Comparison of ENCODE assay signal across 19 mouse cellular contexts in the genomic region with DNA sequence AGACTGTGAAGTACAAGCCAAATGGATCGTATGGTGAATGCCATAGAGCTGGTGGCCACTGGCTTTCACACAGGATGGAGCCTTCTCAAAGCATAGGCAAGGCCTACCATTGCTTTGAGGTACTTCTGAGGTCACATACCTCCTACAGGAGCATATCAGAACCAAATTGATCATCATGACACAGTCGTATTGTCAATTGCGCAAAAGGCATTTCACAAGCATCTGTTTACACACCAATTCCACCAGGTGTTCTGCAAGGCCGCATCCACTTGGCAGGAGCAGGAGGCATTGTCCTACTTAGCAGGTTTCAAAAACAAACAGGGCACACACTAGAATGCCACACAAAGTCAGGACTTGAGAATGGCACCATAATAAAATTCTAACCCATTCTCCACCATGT.
"Had no signal": no experiment of that assay in that cellular context is flagged by ENCODE, and none has a peak within 500 bp of the region (broad histone marks: within the 10 kb centered on the region; RNA-seq: fewer than 3 reads in every experiment).

No protein-coding gene starts in this region.

- H3K4me1 ChIP-seq: kidney, embryonic 15.5 days; limb, embryonic 12.5 days; limb, embryonic 15.5 days had no signal

- H3K9me3 ChIP-seq: kidney, embryonic 15.5 days; limb, embryonic 12.5 days; limb, embryonic 15.5 days had no signal

- H3K27me3 ChIP-seq: kidney, embryonic 15.5 days; limb, embryonic 12.5 days; limb, embryonic 15.5 days had no signal

- DNase-seq: kidney, adult 2 months; kidney, postnatal 10 days; kidney, postnatal 36 days; left cerebral cortex, postnatal 4 days; lung, adult 2 months; lung, postnatal 14 days; lung, postnatal 4 days; midbrain, embryonic 14.5 days; right cerebral cortex, adult 18-20 months; right cerebral cortex, postnatal 14 days; right cerebral cortex, postnatal 4 days; thymus, adult 2 months; thymus, postnatal 14 days had no signal

- ATAC-seq: intestine, postnatal 0 days had no signal

- H3K4me3 ChIP-seq: kidney, embryonic 15.5 days; limb, embryonic 12.5 days; limb, embryonic 15.5 days had no signal

- H3K27ac ChIP-seq: kidney, embryonic 15.5 days; limb, embryonic 12.5 days; limb, embryonic 15.5 days; stomach, postnatal 0 days had no signal

- H3K4me2 ChIP-seq: kidney, embryonic 15.5 days; limb, embryonic 12.5 days; limb, embryonic 15.5 days; midbrain, embryonic 11.5 days had no signal

- H3K36me3 ChIP-seq: kidney, embryonic 15.5 days; limb, embryonic 12.5 days; limb, embryonic 15.5 days had no signal

- H3K9ac ChIP-seq: kidney, embryonic 15.5 days; limb, embryonic 12.5 days; limb, embryonic 15.5 days had no signal
